Mouse (Mus musculus) heart, embryonic 10.5 days (tissue): ENCODE measurements around the gene Gm8104. TPM values are rescaled to one million over a fixed set of nuclear protein-coding genes. Genes with fewer than 3 reads are reported as not detected.
"Not testable (repeated sequence)": the region's sequence is repeated elsewhere in the genome, so short reads cannot be mapped to it uniquely, and the experiment has no call there.

Source experiments
- DNase-seq: peaks from one replicate; pipeline ENCODE4 v3.0.0-alpha.2; 2017; ENCODE audit warnings: low spot score
- H3K27ac ChIP-seq: fragments of 300-500 bp; sonication (generic); 2 replicates; pipeline ENCODE4 v1.5.1; 2016; ENCODE audit warnings: mild to moderate bottlenecking
- H3K27me3 ChIP-seq: fragments of 300-500 bp; sonication (generic); 2 replicates; pipeline ENCODE4 v1.6.1; 2016; ENCODE audit warnings: mild to moderate bottlenecking; ENCODE audit not compliant: poor library complexity, insufficient read depth, severe bottlenecking
- H3K36me3 ChIP-seq: fragments of 300-500 bp; sonication (generic); 2 replicates; pipeline ENCODE4 v1.6.1; 2016; ENCODE audit warnings: mild to moderate bottlenecking, moderate library complexity
- H3K4me1 ChIP-seq: fragments of 300-500 bp; sonication (generic); 2 replicates; pipeline ENCODE4 v1.6.1; 2016; ENCODE audit warnings: mild to moderate bottlenecking
- H3K4me3 ChIP-seq: fragments of 300-500 bp; sonication (generic); 2 replicates; pipeline ENCODE4 v1.5.1; 2016; ENCODE audit warnings: mild to moderate bottlenecking, moderate library complexity
- H3K9me3 ChIP-seq: fragments of 300-500 bp; sonication (generic); 2 replicates; pipeline ENCODE4 v1.6.1; 2016; ENCODE audit warnings: mild to moderate bottlenecking, moderate library complexity
- WGBS: fragments of 180-500 bp; shearing (Covaris S2); methylation state at CpG from one replicate; pipeline ENCODE4 v1.1.7; 2016; 5-methylcytosine and 5-hydroxymethylcytosine counted together
- polyA plus RNA-seq: library from polyadenylated mRNA; unstranded; fragments of >200 nt; fragmentation: Nextera tagmentation; extraction: Ambion mirVana; gene quantifications from 2 replicates; pipeline ENCODE4 v1.2.1, GENCODE M21; 2016

The Gm8104 gene
- 0.10 TPM in 1 of 2 replicates, not detected in the other for polyA plus RNA-seq

GRCm38 (mm10) chr14:43100301-43100700 lies at the start of gene Gm8104:
TSS of gene Gm8104 (plus strand) at chr14:43100601.
- not testable (repeated sequence) for H3K4me1 ChIP-seq, H3K27me3 ChIP-seq, H3K4me3 ChIP-seq, H3K9me3 ChIP-seq, H3K36me3 ChIP-seq, H3K27ac ChIP-seq, DNase-seq
- WGBS = 79% methylated on average over 3 of the region's 3 CpGs

- not testable (repeated sequence) for H3K4me1 ChIP-seq, H3K9me3 ChIP-seq, H3K27ac ChIP-seq, H3K36me3 ChIP-seq, H3K27me3 ChIP-seq, DNase-seq, H3K4me3 ChIP-seq
- 75% methylated on average over 3 of the region's 3 CpGs for WGBS
Measured at GRCm38 (mm10) chr14:43058063-43058462, 42.3 kb upstream of the Gm8104 start.

- H3K27me3 ChIP-seq, H3K9me3 ChIP-seq, H3K4me3 ChIP-seq, H3K36me3 ChIP-seq, DNase-seq, H3K27ac ChIP-seq, H3K4me1 ChIP-seq: not testable (repeated sequence)
- 66% methylated on average over 4 of the region's 4 CpGs for WGBS
Measured at GRCm38 (mm10) chr14:43060179-43060578, 40.2 kb upstream of the Gm8104 start.

GRCm38 (mm10) chr14:43076543-43076942 lies 23.9 kb upstream of the Gm8104 start, which contains the start of gene Gm8094:
TSS of gene Gm8094 (minus strand) at chr14:43076643.
- not testable (repeated sequence) for H3K27me3 ChIP-seq, DNase-seq, H3K27ac ChIP-seq, H3K4me3 ChIP-seq, H3K4me1 ChIP-seq, H3K36me3 ChIP-seq, H3K9me3 ChIP-seq
- WGBS = 75% methylated on average over 2 of the region's 2 CpGs

- not testable (repeated sequence) for DNase-seq, H3K4me1 ChIP-seq, H3K27ac ChIP-seq, H3K36me3 ChIP-seq, H3K4me3 ChIP-seq, H3K27me3 ChIP-seq, H3K9me3 ChIP-seq
- WGBS = 58% methylated on average over 1 of the region's 1 CpGs
Measured at GRCm38 (mm10) chr14:43084936-43085730, 15.3 kb upstream of the Gm8104 start.

GRCm38 (mm10) chr14:43089103-43089919 lies 11.1 kb upstream of the Gm8104 start:
- not testable (repeated sequence) for H3K36me3 ChIP-seq, H3K4me1 ChIP-seq, H3K27me3 ChIP-seq, H3K27ac ChIP-seq, H3K9me3 ChIP-seq, H3K4me3 ChIP-seq, DNase-seq
- WGBS = 30% methylated on average over 1 of the region's 14 CpGs

- not testable (repeated sequence) for H3K4me1 ChIP-seq, H3K36me3 ChIP-seq, DNase-seq, H3K4me3 ChIP-seq, H3K9me3 ChIP-seq, H3K27ac ChIP-seq, H3K27me3 ChIP-seq
- 96% methylated on average over 3 of the region's 3 CpGs for WGBS
Measured at GRCm38 (mm10) chr14:43119673-43120072, 19.3 kb downstream of the Gm8104 start.

- not testable (repeated sequence) for H3K4me3 ChIP-seq, DNase-seq, H3K36me3 ChIP-seq, H3K9me3 ChIP-seq, H3K27ac ChIP-seq, H3K27me3 ChIP-seq, H3K4me1 ChIP-seq
Measured at GRCm38 (mm10) chr14:43126286-43126685, 25.9 kb downstream of the Gm8104 start.

Other genes starting within 250 kb of the Gm8104 start
- not detected in 2 replicates for gene Gm21977, start 247.1 kb upstream of the Gm8104 start, polyA plus RNA-seq
- gene Gm8082, start 107.0 kb upstream of the Gm8104 start, polyA plus RNA-seq = not detected in 2 replicates
- not detected in 2 replicates for gene Gm10376, start 85.0 kb upstream of the Gm8104 start, polyA plus RNA-seq
- not detected in 2 replicates for gene Gm8094, start 24.0 kb upstream of the Gm8104 start, polyA plus RNA-seq
- not detected in 2 replicates for gene Gm7233, start 79.3 kb downstream of the Gm8104 start, polyA plus RNA-seq
- gene Gm8122, start 134.7 kb downstream of the Gm8104 start, polyA plus RNA-seq = not detected in 2 replicates
- not detected in 2 replicates for gene Gm8126, start 158.0 kb downstream of the Gm8104 start, polyA plus RNA-seq
- not detected in 2 replicates for gene Gm9732, start 174.4 kb downstream of the Gm8104 start, polyA plus RNA-seq
- gene Gm8127, start 193.2 kb downstream of the Gm8104 start, polyA plus RNA-seq = not detected in 2 replicates
- gene 1700001F09Rik, start 247.2 kb downstream of the Gm8104 start, polyA plus RNA-seq = not detected in 2 replicates